In genomic region chr7:52159410-52159809, GRCm38 (mm10) we compare ENCODE assay signal across 35 mouse cellular contexts.
"Had no signal": no experiment of that assay in that cellular context is flagged by ENCODE, and none has a peak within 500 bp of the region (broad histone marks: within the 10 kb centered on the region; RNA-seq: fewer than 3 reads in every experiment).

No protein-coding gene starts in this region.

- H3K9ac ChIP-seq: heart, embryonic 12.5 days; heart, embryonic 13.5 days; heart, embryonic 15.5 days; hindbrain, embryonic 12.5 days; hindbrain, embryonic 13.5 days; hindbrain, embryonic 14.5 days; hindbrain, embryonic 15.5 days; intestine, embryonic 15.5 days; kidney, embryonic 15.5 days had no signal

- H3K4me2 ChIP-seq: heart, embryonic 11.5 days; heart, embryonic 12.5 days; heart, embryonic 13.5 days; heart, embryonic 15.5 days; hindbrain, embryonic 12.5 days; hindbrain, embryonic 13.5 days; hindbrain, embryonic 14.5 days; hindbrain, embryonic 15.5 days; intestine, embryonic 15.5 days; kidney, embryonic 15.5 days had no signal

- ATAC-seq: hindbrain, postnatal 0 days; inflammation-experienced regulatory T-cells, adult 6 months; intestine, embryonic 15.5 days; intestine, embryonic 16.5 days; intestine, postnatal 0 days had no signal

- H3K27me3 ChIP-seq: heart, embryonic 12.5 days; heart, embryonic 13.5 days; heart, embryonic 15.5 days; hindbrain, embryonic 12.5 days; hindbrain, embryonic 13.5 days; hindbrain, embryonic 15.5 days; intestine, embryonic 15.5 days; kidney, embryonic 15.5 days had no signal

- H3K4me1 ChIP-seq: heart, embryonic 10.5 days; heart, embryonic 12.5 days; heart, embryonic 13.5 days; heart, embryonic 15.5 days; hindbrain, embryonic 10.5 days; hindbrain, embryonic 12.5 days; hindbrain, embryonic 13.5 days; hindbrain, embryonic 15.5 days; intestine, embryonic 15.5 days; kidney, embryonic 15.5 days had no signal

- H3K27ac ChIP-seq: heart, embryonic 10.5 days; heart, embryonic 13.5 days; heart, embryonic 15.5 days; hindbrain, embryonic 10.5 days; hindbrain, embryonic 12.5 days; hindbrain, embryonic 13.5 days; hindbrain, embryonic 14.5 days; hindbrain, embryonic 15.5 days; hindbrain, postnatal 0 days; intestine, embryonic 15.5 days; kidney, embryonic 15.5 days; kidney, postnatal 0 days; layer of hippocampus, adult 2 months had no signal

- DNase-seq: heart, postnatal 10 days; heart, postnatal 14 days; heart, postnatal 36 days; heart, postnatal 4 days; kidney, adult 11 months; kidney, adult 18-20 months; kidney, adult 2 months; kidney, adult 8-10 months; kidney, adult 9 months; kidney, postnatal 10 days; kidney, postnatal 14 days; kidney, postnatal 25 days; kidney, postnatal 36 days; kidney, postnatal 4 days; layer of hippocampus, adult 9-11 months; layer of hippocampus, postnatal 36 days had no signal

- H3K36me3 ChIP-seq: heart, embryonic 10.5 days; heart, embryonic 12.5 days; heart, embryonic 13.5 days; heart, embryonic 15.5 days; hindbrain, embryonic 10.5 days; hindbrain, embryonic 12.5 days; hindbrain, embryonic 13.5 days; hindbrain, embryonic 15.5 days; intestine, embryonic 15.5 days; kidney, embryonic 15.5 days had no signal

- H3K9me3 ChIP-seq: heart, embryonic 10.5 days; heart, embryonic 12.5 days; heart, embryonic 15.5 days; hindbrain, embryonic 12.5 days; hindbrain, embryonic 13.5 days; hindbrain, embryonic 15.5 days; intestine, embryonic 15.5 days; kidney, embryonic 15.5 days had no signal

- H3K4me3 ChIP-seq: heart, embryonic 10.5 days; heart, embryonic 12.5 days; heart, embryonic 13.5 days; heart, embryonic 15.5 days; hindbrain, embryonic 10.5 days; hindbrain, embryonic 12.5 days; hindbrain, embryonic 13.5 days; hindbrain, embryonic 15.5 days; intestine, embryonic 15.5 days; kidney, embryonic 15.5 days; layer of hippocampus, adult 2 months; left cerebral cortex, adult 2 months had no signal
